Mouse (Mus musculus) C2C12 (cell line): ENCODE measurements around the gene Mettl9. TPM values are rescaled to one million over a fixed set of nuclear protein-coding genes. Genes with fewer than 3 reads are reported as not detected.

ENCODE experiments used
- H3K27me3 ChIP-seq: one replicate; pipeline ENCODE4 v1.6.1; 2011; ENCODE audit not compliant: control insufficient read depth, insufficient read depth, insufficient read length
- H3K36me3 ChIP-seq: one replicate; pipeline ENCODE4 v1.6.1; 2011; ENCODE audit not compliant: control insufficient read depth, insufficient read depth
- H3K4me3 ChIP-seq: one replicate; pipeline ENCODE4 v1.5.1; 2011; ENCODE audit warnings: mild to moderate bottlenecking, control low read depth; ENCODE audit not compliant: poor library complexity, insufficient read depth, severe bottlenecking
- H3K79me2 ChIP-seq: one replicate; pipeline ENCODE4 v1.6.1; 2011; ENCODE audit not compliant: control insufficient read depth, insufficient read depth
- H3K79me3 ChIP-seq: one replicate; pipeline ENCODE4 v1.6.1; 2011; ENCODE audit warnings: low read depth, control low read depth
- H3ac ChIP-seq: one replicate; pipeline ENCODE3; 2011; ENCODE audit warnings: low read depth; ENCODE audit not compliant: control insufficient read depth, insufficient read length
- CEBPB ChIP-seq: IDR thresholded peaks from one replicate; pipeline ENCODE4 v1.6.1; 2011; ENCODE audit warnings: low read depth, mild to moderate bottlenecking, control low read depth, moderate library complexity
- CTCF ChIP-seq: IDR thresholded peaks from one replicate; pipeline ENCODE4 v1.5.1; 2011; ENCODE audit not compliant: control insufficient read depth, insufficient read depth, insufficient read length
- FOSL1 ChIP-seq: IDR thresholded peaks from one replicate; pipeline ENCODE4 v1.8.0; 2011; ENCODE audit warnings: mild to moderate bottlenecking, low read length; ENCODE audit not compliant: poor library complexity, insufficient read depth, severe bottlenecking
- MAX ChIP-seq: IDR thresholded peaks from one replicate; pipeline ENCODE4 v1.6.1; 2011; ENCODE audit warnings: mild to moderate bottlenecking, control low read depth
- MYOD1 ChIP-seq: IDR thresholded peaks from one replicate; pipeline ENCODE4 v1.6.1; 2011; ENCODE audit warnings: low read depth; ENCODE audit not compliant: control insufficient read depth, insufficient read length
- MYOG ChIP-seq: IDR thresholded peaks from one replicate; pipeline ENCODE4 v1.6.1; 2011; ENCODE audit not compliant: control insufficient read depth, insufficient read length; ENCODE audit errors: extremely low read depth
- USF1 ChIP-seq: IDR thresholded peaks from one replicate; pipeline ENCODE4 v1.6.1; 2011; ENCODE audit warnings: low read depth, mild to moderate bottlenecking, control low read depth, moderate library complexity
- polyA plus RNA-seq: library from polyadenylated mRNA; unstranded; fragments of >200 nt; fragmentation: generic; extraction: Trizol; gene quantifications from one replicate; pipeline ENCODE4 v1.2.1, GENCODE M21; 2012; ENCODE audit warnings: missing spikeins

The Mettl9 gene
- polyA plus RNA-seq, 1 experiment, result 50.0 TPM

GRCm38 (mm10) chr7:121041989-121042388 lies 7.7 kb downstream of the Mettl9 start:
- H3K4me3 ChIP-seq, result no peak overlapping the region
- no peak overlapping the region for H3ac ChIP-seq
- peaks cover 95% of the 10 kb centered on the region for H3K79me3 ChIP-seq
- TF ChIP-seq USF1 (no peak), CEBPB (no peak), MYOD1 (no peak), MAX (no peak), CTCF (no peak), FOSL1 (no peak), MYOG (no peak)
- peaks cover 100% of the 10 kb centered on the region for H3K79me2 ChIP-seq
- no peaks in the 10 kb centered on the region for H3K27me3 ChIP-seq
- H3K36me3 ChIP-seq, result no peaks in the 10 kb centered on the region

GRCm38 (mm10) chr7:121043004-121043403 lies 8.8 kb downstream of the Mettl9 start:
- H3K79me3 ChIP-seq, result peaks cover 87% of the 10 kb centered on the region
- no peak overlapping the region for H3ac ChIP-seq
- H3K4me3 ChIP-seq, result no peak overlapping the region
- H3K79me2 ChIP-seq, result peaks cover 100% of the 10 kb centered on the region
- TF ChIP-seq CEBPB (no peak), CTCF (no peak), MAX (no peak), MYOD1 (no peak), MYOG (no peak)
- no peaks in the 10 kb centered on the region for H3K36me3 ChIP-seq
- H3K27me3 ChIP-seq, result no peaks in the 10 kb centered on the region

- H3K79me3 ChIP-seq, result peaks cover 86% of the 10 kb centered on the region
- TF ChIP-seq MYOG (no peak), MAX (no peak), CTCF (no peak), CEBPB (no peak), USF1 (no peak), FOSL1 (no peak), MYOD1 (no peak)
- no peak overlapping the region for H3ac ChIP-seq
Measured at GRCm38 (mm10) chr7:121043510-121043909, 9.3 kb downstream of the Mettl9 start.

GRCm38 (mm10) chr7:121044251-121044650 lies 10.0 kb downstream of the Mettl9 start:
- H3K79me3 ChIP-seq, result peaks cover 79% of the 10 kb centered on the region
- peaks cover 100% of the 10 kb centered on the region for H3K79me2 ChIP-seq
- H3K36me3 ChIP-seq, result no peaks in the 10 kb centered on the region
- TF ChIP-seq MYOG, result no peak
- no peak for TF ChIP-seq FOSL1
- TF ChIP-seq MAX, result no peak
- no peak for TF ChIP-seq MYOD1
- TF ChIP-seq CEBPB, result no peak
- no peak for TF ChIP-seq USF1
- no peak for TF ChIP-seq CTCF
- H3ac ChIP-seq, result no peak overlapping the region
- H3K4me3 ChIP-seq, result no peak overlapping the region
- H3K27me3 ChIP-seq, result no peaks in the 10 kb centered on the region

More at GRCm38 (mm10) chr7:121043510-121043909, 9.3 kb downstream of the Mettl9 start:
- Histone ChIP-seq H3K4me3 (no peak overlapping the region), H3K36me3 (no peaks in the 10 kb centered on the region), H3K27me3 (no peaks in the 10 kb centered on the region), H3K79me2 (peaks cover 100% of the 10 kb centered on the region)

- H3K27me3 ChIP-seq, result no peaks in the 10 kb centered on the region
- H3K79me2 ChIP-seq, result peaks cover 84% of the 10 kb centered on the region
- H3K4me3 ChIP-seq, result no peak overlapping the region
- TF ChIP-seq MYOG, result no peak
- H3K36me3 ChIP-seq, result peaks cover 2% of the 10 kb centered on the region
- peaks cover 68% of the 10 kb centered on the region for H3K79me3 ChIP-seq
- no peak overlapping the region for H3ac ChIP-seq
Measured at GRCm38 (mm10) chr7:121045671-121046453, 11.6 kb downstream of the Mettl9 start.

- Histone ChIP-seq H3K27me3 (no peaks in the 10 kb centered on the region), H3ac (no peak overlapping the region), H3K4me3 (no peak overlapping the region), H3K36me3 (peaks cover 15% of the 10 kb centered on the region), H3K79me3 (peaks cover 52% of the 10 kb centered on the region), H3K79me2 (peaks cover 67% of the 10 kb centered on the region)
- TF ChIP-seq MAX (no peak), FOSL1 (no peak), CTCF (no peak), CEBPB (no peak), MYOG (no peak)
Measured at GRCm38 (mm10) chr7:121047624-121048023, 13.4 kb downstream of the Mettl9 start.
